Mouse (Mus musculus) kidney, adult 8-10 months (tissue): ENCODE data around the gene Dppa3.
A peak's percentile ranks its signal among the peaks of the same experiment; 100 is the strongest.
"Not testable (repeated sequence)": the region's sequence is repeated elsewhere in the genome, so short reads cannot be mapped to it uniquely, and the experiment has no call there.

Experiments used
- DNase-seq, 2 experiments: peaks; one replicate each; pipeline ENCODE4 v3.0.0; 2022

Dppa3 gene

GRCm38 (mm10) chr6:122614047-122614446 lies 12.2 kb upstream of the Dppa3 start:
- peak in 1 of 2 experiments; percentile 33 for DNase-seq

DNA sequence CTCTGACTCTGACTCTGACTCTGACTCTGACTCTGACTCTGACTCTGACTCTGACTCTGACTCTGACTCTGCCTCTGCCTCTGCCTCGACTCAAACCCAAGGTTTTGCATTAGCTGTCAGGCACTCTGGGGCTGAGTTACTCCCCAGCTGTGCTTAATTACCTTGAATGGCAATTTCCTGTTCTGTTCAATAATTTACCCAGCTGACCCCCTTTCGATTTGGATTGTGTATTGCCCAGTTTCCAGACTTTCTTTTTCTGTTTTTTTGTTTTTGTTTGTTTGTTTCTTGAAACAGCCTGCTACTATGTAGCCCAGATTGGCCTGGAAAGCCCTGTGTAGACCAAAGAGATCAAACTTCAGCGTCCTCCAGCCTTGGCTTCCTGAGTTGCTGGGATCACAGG lies 10.2 kb upstream of the Dppa3 start:
- no peak for DNase-seq

DNA sequence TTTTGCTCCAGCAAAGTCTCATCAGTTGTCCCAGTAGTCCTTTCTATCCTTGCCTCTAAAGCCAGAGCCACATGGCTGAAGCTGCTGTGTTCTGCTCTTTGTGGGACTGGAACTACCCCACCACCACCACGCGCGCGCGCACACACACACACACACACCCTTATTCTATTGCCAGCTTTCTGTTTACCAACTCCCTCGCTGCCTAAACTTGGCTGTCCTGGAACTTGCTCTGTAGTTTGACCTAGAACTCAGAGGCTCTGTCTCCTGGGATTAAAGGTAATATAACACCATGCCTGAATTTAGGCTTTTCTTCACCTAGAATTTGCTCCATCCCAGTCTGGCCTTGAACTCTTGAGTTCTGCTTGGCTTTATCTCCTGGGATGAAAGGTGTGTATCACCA lies 5.1 kb upstream of the Dppa3 start:
- no peak for DNase-seq

- DNase-seq, result no peak
These were observed 1.7 kb upstream of the Dppa3 start for GRCm38 (mm10) chr6:122624480-122624879.

DNA sequence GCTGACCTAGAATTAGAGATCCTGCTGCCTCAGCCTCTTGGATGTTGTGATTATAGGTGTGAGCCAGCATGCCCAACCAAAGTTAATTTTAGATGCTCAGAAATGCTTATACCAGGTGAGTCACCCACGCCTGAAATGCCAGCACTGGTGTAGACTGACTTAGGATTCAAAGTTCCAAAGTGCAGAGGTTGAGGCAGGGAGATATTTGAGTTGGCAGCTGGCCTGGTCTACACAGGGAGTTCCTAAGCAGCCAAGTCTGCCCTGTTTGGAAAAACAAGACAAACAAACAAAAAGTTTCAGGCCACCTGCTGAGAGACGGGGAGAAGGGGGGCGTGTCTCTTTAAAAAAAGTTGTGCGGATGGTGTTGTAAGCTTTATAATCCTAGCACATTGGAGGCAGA lies 1.1 kb upstream of the Dppa3 start:
- peak; percentile 90 for DNase-seq

- DNase-seq, result no peak
These were observed 1.4 kb downstream of the Dppa3 start for GRCm38 (mm10) chr6:122627469-122628108.

- peak in 1 of 2 experiments; percentile 40 for DNase-seq
These were observed 7.2 kb downstream of the Dppa3 start for GRCm38 (mm10) chr6:122633411-122633810.

DNA sequence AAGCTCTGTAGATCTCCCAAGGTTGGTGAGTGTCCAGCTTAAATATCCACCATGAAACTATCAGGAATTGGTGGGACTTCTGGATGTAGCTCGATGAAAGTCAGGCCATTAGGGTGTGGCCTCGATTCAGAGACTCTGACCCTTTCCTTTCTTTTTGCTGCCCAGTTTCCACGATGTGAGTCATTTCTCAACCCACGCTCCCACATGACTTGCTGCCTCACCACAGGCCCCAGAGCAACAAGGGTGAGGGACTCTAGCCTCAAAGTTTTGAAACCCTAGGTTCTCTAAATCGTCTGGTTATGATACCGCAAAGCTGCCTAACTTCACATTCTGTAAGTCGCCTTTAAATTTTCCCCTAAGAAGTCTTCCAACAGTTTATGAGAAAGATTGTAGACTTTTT lies 9.1 kb downstream of the Dppa3 start:
- no peak for DNase-seq

DNA sequence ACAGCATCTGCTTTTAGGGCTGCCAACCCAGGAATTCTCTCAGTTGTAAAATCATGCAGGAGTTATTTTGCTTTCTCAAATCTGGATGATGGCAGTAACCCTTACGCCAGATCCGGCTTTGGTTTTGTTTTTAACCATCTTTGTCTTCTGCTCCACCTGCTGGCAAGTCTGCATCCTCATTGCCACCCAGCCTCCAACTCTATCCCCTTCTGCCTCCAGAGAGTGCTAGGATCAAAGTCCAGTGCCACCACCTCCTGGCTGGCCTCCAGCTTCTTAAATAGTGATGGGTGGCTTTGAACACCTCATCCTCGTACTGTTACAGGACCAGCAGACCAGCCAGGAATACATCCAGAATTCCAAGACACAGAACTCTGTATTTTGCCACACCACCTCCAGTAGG lies 10.5 kb downstream of the Dppa3 start:
- DNase-seq, result peak; percentile 35 to 79

DNA sequence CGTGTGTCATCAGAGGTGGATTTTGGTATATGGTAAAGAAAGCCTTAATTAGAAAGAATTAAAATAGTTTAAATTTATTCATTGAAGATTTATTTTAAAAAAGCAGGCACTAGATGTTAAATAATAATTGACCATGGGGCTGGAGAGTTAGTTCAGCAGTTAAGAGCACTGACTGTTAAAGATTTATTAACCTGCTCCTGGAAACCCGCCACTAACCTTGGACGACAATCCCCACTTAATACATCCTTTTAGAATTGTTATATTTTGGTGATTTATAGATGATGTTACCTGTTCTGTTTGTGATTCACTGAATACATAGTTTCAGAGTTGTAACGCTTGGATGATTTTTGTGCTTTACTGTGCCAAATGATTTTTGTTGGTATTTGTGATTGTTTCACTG lies 11.4 kb downstream of the Dppa3 start:
- DNase-seq, result peak in 1 of 2 experiments; percentile 57

GRCm38 (mm10) chr6:122644196-122644595 lies 18.0 kb downstream of the Dppa3 start:
- not testable (repeated sequence) for DNase-seq

GRCm38 (mm10) chr6:122649903-122650302 lies 23.7 kb downstream of the Dppa3 start:
- no peak for DNase-seq

- DNase-seq, result no peak
These were observed 24.3 kb downstream of the Dppa3 start for GRCm38 (mm10) chr6:122650398-122650980.

DNA sequence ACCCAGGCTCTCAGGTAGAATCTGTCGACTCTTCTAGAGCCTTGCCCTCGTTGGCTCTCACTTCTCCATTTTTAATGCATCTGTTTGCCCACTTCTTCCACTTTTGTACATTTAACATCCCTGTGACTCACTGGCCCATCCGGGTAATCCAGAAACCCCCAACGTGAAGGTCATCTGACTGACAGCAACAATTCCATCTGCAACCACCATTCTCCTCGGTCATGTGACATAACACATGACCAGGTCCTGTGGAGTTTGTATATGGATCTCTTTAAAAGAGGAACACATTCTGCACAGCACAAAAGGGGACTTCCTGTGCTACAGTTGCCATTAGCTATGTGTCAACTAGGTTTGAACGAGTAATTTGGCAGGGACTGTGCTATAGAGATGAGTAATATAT lies 28.1 kb downstream of the Dppa3 start:
- DNase-seq, result no peak

DNA sequence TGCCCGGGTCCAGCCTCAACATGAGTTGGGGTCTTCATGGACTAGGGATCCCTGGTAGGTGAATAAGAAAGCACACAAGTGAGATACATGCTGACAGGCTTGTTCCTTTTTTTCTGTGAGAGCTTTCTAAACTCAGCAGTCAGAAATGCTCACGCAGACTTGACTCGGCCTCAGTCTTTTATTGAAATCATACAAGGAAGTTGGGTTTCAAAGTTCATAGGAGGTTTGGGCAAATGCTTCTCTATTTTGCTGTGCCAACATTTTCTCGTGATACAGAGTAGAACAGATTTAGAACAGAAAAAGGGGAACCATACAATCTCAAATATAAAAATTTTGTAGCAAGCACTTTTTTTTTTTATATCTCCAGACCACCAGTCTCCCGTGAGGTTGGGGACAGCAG lies 31.4 kb downstream of the Dppa3 start:
- no peak for DNase-seq

DNA sequence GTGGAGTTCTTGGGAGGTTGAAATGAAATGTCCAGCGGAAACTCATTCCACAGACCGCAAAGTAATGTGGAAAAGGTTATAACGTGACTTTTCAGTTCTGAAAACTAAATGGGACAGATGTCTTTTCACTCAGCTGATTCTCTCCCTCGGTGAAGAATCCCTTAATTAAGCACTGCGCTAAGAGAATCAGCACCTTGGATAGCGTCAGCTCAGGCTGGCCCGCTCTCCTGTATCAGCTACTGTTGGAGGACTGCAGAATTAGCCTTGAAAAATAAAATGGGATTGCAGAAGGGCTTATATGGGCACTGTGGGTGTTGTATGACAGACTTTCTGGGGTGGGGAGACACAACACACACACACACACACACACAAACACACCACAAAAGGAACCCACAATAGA lies 33.4 kb downstream of the Dppa3 start:
- DNase-seq, result no peak

- DNase-seq, result peak; percentile 17 to 38
These were observed 34.6 kb downstream of the Dppa3 start for GRCm38 (mm10) chr6:122660601-122661379.

GRCm38 (mm10) chr6:122662551-122663264 lies 36.5 kb downstream of the Dppa3 start:
- DNase-seq, result peak; percentile 70 to 82

- peak; percentile 38 to 47 for DNase-seq
These were observed 37.5 kb downstream of the Dppa3 start for GRCm38 (mm10) chr6:122663596-122664206.

DNA sequence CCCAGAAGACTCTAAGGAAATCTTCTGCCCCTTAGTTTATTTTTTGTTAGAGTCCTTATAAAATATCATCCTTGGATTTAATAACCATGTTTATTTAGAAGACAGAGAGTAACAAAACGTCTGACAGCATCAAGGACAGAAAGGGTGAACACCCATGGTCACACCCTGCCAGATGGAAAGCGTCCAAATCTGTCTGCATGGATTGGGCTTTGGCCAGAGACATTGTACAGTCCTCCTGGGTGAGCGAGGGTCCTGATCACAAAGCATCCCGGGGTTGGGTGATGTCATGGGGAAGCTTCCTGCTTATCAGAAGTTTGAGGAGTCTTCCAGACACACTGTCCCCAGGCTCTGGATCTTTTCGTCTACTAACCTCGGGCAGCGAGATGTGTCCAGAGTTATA lies 39.7 kb downstream of the Dppa3 start:
- DNase-seq, result peak; percentile 20 to 26

- DNase-seq, result no peak
These were observed 41.5 kb downstream of the Dppa3 start for GRCm38 (mm10) chr6:122667715-122668114.

GRCm38 (mm10) chr6:122668823-122669222 lies 42.6 kb downstream of the Dppa3 start:
- DNase-seq, result no peak
